Mouse (Mus musculus) heart, embryonic 14.5 days (tissue): ENCODE measurements around the gene Trip6. TPM values are rescaled to one million over a fixed set of nuclear protein-coding genes. Genes with fewer than 3 reads are reported as not detected.
A peak's percentile ranks its signal among the peaks of the same experiment; 100 is the strongest.
"Not testable (repeated sequence)": the region's sequence is repeated elsewhere in the genome, so short reads cannot be mapped to it uniquely, and the experiment has no call there.

Source experiments
- ATAC-seq: fragments of 200-750 bp; cut with Nextera tagmentation; 2 replicates; pipeline ENCODE4 v1.8.0; 2017; ENCODE audit warnings: low read depth, moderate TSS enrichment; ENCODE audit not compliant: insufficient number of reproducible peaks, insufficient read depth, low FRiP score
- H3K27ac ChIP-seq, 2 experiments: fragments of 200-500 bp in 1 of 2; fragments of 300-500 bp in 1 of 2; sonication (generic) in 1 of 2; replicated peaks in 1 of 2; 2 replicates each; pipeline ENCODE4 v1.5.1; 2012 to 2014; ENCODE audit warnings: low read depth in 2 of 2, low read length in 2 of 2, control low read depth in 1 of 2, mild to moderate bottlenecking in 1 of 2, mixed read lengths in 1 of 2; ENCODE audit not compliant: control insufficient read depth in 1 of 2, insufficient read depth in 1 of 2
- H3K27me3 ChIP-seq: fragments of 300-500 bp; sonication (generic); 2 replicates; pipeline ENCODE4 v1.6.1; 2014; ENCODE audit warnings: mild to moderate bottlenecking, low read length, control low read depth; ENCODE audit not compliant: control insufficient read depth, insufficient read depth
- H3K36me3 ChIP-seq: fragments of 300-500 bp; sonication (generic); 2 replicates; pipeline ENCODE4 v1.6.1; 2014; ENCODE audit warnings: mild to moderate bottlenecking, control low read depth, low read length, mixed read lengths; ENCODE audit not compliant: control insufficient read depth, insufficient read depth
- H3K4me1 ChIP-seq, 2 experiments: fragments of 200-500 bp in 1 of 2; fragments of 300-500 bp in 1 of 2; sonication (generic) in 1 of 2; 2 replicates each; pipeline ENCODE4 v1.6.1; 2012 to 2014; ENCODE audit warnings: low read length in 2 of 2, control low read depth in 1 of 2, mixed read lengths in 1 of 2; ENCODE audit not compliant: control insufficient read depth in 2 of 2, insufficient read depth in 2 of 2
- H3K4me2 ChIP-seq: fragments of 300-500 bp; sonication (generic); 2 replicates; pipeline ENCODE4 v1.6.1; 2014; ENCODE audit warnings: mild to moderate bottlenecking, low read length
- H3K4me3 ChIP-seq, 2 experiments: fragments of 200-500 bp in 1 of 2; fragments of 300-500 bp in 1 of 2; sonication (generic) in 1 of 2; 2 replicates each; pipeline ENCODE4 v1.5.1; 2012 to 2014; ENCODE audit warnings: low read length in 2 of 2, mild to moderate bottlenecking in 2 of 2, control low read depth in 1 of 2, low read depth in 1 of 2, moderate library complexity in 1 of 2; ENCODE audit not compliant: control insufficient read depth in 1 of 2, insufficient read depth in 1 of 2
- H3K9ac ChIP-seq: fragments of 300-500 bp; sonication (generic); 2 replicates; pipeline ENCODE4 v1.6.1; 2014; ENCODE audit warnings: mild to moderate bottlenecking, low read length
- H3K9me3 ChIP-seq: fragments of 300-500 bp; sonication (generic); 2 replicates; pipeline ENCODE4 v1.6.1; 2016; ENCODE audit warnings: low read length, control low read depth; ENCODE audit not compliant: control insufficient read depth
- WGBS: fragments of 180-500 bp; shearing (Covaris S2); extraction: QIAGEN DNeasy Blood & Tissue Kit; methylation state at CpG from one replicate; pipeline ENCODE4 v1.1.7; 2014; 5-methylcytosine and 5-hydroxymethylcytosine counted together
- polyA plus RNA-seq: library from polyadenylated mRNA; unstranded; fragments of >200 nt; fragmentation: Nextera tagmentation; extraction: Ambion mirVana; gene quantifications from 2 replicates; pipeline ENCODE4 v1.2.1, GENCODE M21; 2014

Gene Trip6
- polyA plus RNA-seq, 1 experiment from 2014 or later, result 38.9 TPM

DNA sequence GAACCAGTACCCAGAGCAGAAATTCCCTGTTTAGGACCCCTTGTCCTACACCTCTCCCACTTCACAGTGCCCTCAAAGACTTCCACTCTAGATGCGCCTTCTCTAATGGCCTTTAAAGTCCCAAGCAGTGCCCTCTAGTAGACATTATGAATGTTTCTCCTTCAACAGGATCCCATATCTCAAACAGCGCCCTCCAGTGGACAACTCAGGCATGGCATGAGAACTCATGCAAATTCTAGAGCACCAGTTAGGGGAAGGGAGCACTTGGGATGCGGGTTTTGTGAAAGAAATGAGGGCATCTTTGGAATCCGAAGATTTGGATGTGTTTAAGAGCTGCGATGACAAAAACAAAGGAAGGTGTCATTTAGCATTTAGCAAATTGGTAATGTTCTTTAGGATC, 29.2 kb downstream of the Trip6 start:
- H3K27ac ChIP-seq, result no peak overlapping the region
- peaks cover 26% of the 10 kb centered on the region for H3K27me3 ChIP-seq
- no peak for ATAC-seq
- no peak overlapping the region for H3K9ac ChIP-seq
- H3K9me3 ChIP-seq, result no peaks in the 10 kb centered on the region
- H3K4me1 ChIP-seq, result peaks cover 13 to 26% of the 10 kb centered on the region in 2 experiments
- 47% methylated on average over 5 of the region's 5 CpGs for WGBS
- H3K4me2 ChIP-seq, result no peak overlapping the region
- no peak overlapping the region for H3K4me3 ChIP-seq
- H3K36me3 ChIP-seq, result no peaks in the 10 kb centered on the region

GRCm38 (mm10) chr5:137284411-137284810, 29.8 kb downstream of the Trip6 start:
- not testable (repeated sequence) for H3K27ac ChIP-seq, H3K36me3 ChIP-seq, H3K4me3 ChIP-seq, H3K9ac ChIP-seq, ATAC-seq, H3K4me2 ChIP-seq, H3K9me3 ChIP-seq
- peaks cover 12 to 19% of the 10 kb centered on the region in 2 experiments for H3K4me1 ChIP-seq
- peaks cover 21% of the 10 kb centered on the region for H3K27me3 ChIP-seq
- WGBS, result 81% methylated on average over 6 of the region's 6 CpGs

DNA sequence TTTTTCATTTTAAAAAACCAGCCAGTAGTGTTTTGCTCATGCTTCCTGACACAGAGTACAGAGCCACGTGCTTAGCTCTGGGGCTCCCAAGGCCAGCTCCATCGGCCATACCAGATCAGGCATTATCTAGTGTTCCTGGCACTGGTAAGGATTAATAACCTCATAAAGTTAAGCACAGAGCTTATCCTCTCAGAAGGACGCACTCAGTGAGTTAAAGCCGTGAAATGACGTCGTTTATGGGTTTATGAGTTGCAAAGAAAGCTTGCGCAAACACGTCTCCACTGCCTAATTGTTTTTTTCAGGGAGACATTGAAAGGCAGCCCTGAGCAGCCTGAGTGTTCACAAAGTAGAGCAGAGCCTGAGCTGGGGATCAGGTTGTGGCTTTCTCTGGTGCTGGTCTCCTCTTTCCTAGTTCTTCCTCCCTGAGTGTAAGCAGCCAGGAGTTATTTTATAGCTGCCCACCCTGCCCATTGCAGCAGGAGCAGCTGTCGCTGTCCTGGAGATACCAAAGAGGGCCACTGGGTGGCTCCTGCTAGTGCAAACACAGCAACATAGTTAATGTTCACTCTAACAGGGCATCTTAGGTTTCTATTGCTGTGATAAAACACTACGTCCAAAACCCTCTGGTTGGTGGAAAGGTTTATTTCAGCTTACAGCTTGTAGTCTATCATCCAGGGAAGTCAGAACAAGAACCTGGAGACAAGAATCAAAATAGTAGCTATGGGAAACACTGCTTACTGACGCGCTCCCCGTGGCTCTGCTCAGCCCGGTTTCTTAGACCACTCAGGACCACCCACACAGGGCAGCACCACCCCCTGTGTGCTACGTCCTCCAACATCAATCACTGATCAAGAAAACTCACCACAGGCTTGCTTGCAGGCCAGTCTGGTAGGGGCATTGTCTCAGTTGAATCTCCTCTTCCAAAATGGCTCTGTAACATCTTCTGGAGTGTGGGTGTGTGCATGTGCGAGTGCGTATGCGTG, 36.6 kb downstream of the Trip6 start:
- H3K4me2 ChIP-seq, result no peak overlapping the region
- peaks cover 9% of the 10 kb centered on the region; the same call in 1 of the 2 replicates for H3K9me3 ChIP-seq
- WGBS, result 59% methylated on average over 18 of the region's 18 CpGs
- no peaks in the 10 kb centered on the region for H3K36me3 ChIP-seq
- H3K9ac ChIP-seq, result no peak overlapping the region
- H3K4me1 ChIP-seq, result no peaks in the 10 kb centered on the region
- no peak for ATAC-seq
- H3K27ac ChIP-seq, result no peak overlapping the region
- H3K27me3 ChIP-seq, result no peaks in the 10 kb centered on the region
- no peak overlapping the region for H3K4me3 ChIP-seq

- Histone ChIP-seq H3K27me3 (no peaks in the 10 kb centered on the region), H3K4me2 (peak overlapping the region; percentile 39), H3K4me1 (no peaks in the 10 kb centered on the region), H3K36me3 (no peaks in the 10 kb centered on the region), H3K9ac (no peak overlapping the region), H3K27ac (no peak overlapping the region), H3K4me3 (no peak overlapping the region), H3K9me3 (peaks cover 6% of the 10 kb centered on the region; the same call in 1 of the 2 replicates)
- 27% methylated on average over 14 of the region's 18 CpGs for WGBS
- ATAC-seq, result no peak
These were observed 45.9 kb downstream of the Trip6 start for GRCm38 (mm10) chr5:137268131-137268910.

DNA sequence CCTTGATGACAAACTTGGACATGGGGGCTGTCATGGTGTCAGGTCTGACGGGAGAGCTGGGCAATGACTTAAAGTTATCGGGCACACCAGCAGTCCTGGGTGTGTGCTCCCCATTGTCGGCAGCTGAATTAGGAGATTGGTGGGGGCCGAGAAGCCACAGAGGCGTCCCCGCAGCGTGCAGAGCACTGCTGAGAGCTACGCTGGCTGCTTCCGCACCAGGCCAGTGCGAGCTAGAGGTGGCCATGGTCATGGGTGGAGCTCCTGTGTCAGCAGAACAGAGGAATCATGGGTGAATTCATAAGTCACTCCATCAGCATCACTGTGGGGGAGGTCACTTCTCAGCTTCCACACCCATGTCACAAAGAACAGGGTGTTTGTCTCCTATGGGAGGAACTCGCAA, 49.4 kb downstream of the Trip6 start:
- no peak for ATAC-seq
- Histone ChIP-seq H3K27me3 (no peaks in the 10 kb centered on the region), H3K4me1 (no peaks in the 10 kb centered on the region), H3K4me2 (no peak overlapping the region), H3K27ac (no peak overlapping the region), H3K9me3 (no peaks in the 10 kb centered on the region), H3K36me3 (no peaks in the 10 kb centered on the region), H3K4me3 (no peak overlapping the region), H3K9ac (no peak overlapping the region)
- WGBS, result 86% methylated on average over 11 of the region's 11 CpGs

DNA sequence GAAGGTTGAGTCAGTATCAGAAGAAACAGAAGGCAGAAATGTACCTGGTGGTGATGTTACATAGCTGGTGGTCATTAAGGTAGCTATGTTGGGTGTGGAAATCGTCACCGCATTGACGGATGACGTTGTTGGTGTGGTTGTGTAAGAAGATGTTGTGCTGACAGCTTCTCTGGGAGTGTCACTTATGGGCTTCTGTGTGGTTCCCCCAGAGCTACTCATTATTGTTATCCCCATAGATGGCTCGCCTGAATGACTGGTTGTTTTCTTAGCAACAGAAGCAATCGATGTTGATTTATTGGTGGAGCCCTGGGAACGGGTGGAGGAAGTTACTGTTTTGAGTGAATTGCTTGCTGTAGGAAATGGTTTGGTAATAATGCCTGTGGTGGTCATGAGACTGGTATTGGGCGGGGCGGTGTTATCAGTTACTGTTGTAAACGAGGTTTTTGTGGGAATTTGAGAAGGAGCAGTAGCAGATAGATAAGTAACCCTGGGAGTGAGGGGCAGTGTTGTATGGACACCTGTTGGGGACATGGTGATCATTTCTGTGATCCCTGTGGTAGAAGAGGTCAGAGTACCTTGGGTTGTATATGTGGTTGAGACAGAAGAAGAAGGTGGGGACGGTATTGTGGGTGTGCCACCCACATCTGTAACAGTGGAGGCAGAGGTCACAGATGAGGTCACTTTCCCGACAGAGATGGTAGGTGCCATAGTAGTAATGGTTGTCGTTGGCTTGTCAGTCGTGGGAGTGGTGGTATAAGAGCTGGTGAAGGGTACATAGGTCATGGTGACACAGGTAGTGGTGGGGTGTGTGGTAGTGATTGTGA, 50.1 kb downstream of the Trip6 start:
- no peaks in the 10 kb centered on the region for H3K27me3 ChIP-seq
- H3K36me3 ChIP-seq, result no peaks in the 10 kb centered on the region
- no peak for ATAC-seq
- no peak overlapping the region for H3K27ac ChIP-seq
- H3K4me1 ChIP-seq, result no peaks in the 10 kb centered on the region
- no peaks in the 10 kb centered on the region for H3K9me3 ChIP-seq
- 74% methylated on average over 14 of the region's 14 CpGs for WGBS
- no peak overlapping the region for H3K4me2 ChIP-seq
- no peak overlapping the region for H3K9ac ChIP-seq
- H3K4me3 ChIP-seq, result no peak overlapping the region
